ENCODE assay signal across 22 mouse cellular contexts in the genomic region with DNA sequence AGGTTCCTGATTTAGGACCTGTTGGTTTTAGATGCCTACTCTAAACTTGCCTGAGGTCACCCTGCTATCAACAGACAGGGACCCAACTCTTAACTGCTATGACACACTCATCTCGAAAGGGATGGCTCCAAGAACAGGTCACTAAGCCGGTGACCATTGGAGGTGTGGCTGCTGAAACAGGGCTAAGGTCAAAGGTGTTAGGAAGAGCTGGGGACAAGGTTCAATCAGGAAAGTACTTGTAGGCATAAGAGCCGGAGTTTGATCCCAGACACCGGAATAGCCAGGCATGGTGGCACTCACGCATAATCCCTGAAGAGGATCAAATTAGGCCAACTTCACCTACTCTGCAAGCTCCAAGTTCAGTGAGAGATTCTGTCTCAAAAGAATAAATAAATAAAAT.
"Had no signal": no experiment of that assay in that cellular context is flagged by ENCODE, and none has a peak within 500 bp of the region (broad histone marks: within the 10 kb centered on the region; RNA-seq: fewer than 3 reads in every experiment).

No protein-coding gene starts in this region.

- H3K9ac ChIP-seq: limb, embryonic 13.5 days; liver, embryonic 14.5 days; liver, postnatal 0 days; lung, embryonic 14.5 days; midbrain, embryonic 12.5 days; midbrain, embryonic 15.5 days; neural tube, embryonic 12.5 days; neural tube, embryonic 15.5 days; stomach, embryonic 15.5 days had no signal

- H3K9me3 ChIP-seq: limb, embryonic 10.5 days; limb, embryonic 13.5 days; midbrain, embryonic 12.5 days; midbrain, embryonic 15.5 days; neural tube, embryonic 12.5 days; neural tube, embryonic 15.5 days; stomach, embryonic 15.5 days had no signal

- H3K4me2 ChIP-seq: limb, embryonic 13.5 days; lung, embryonic 14.5 days; midbrain, embryonic 12.5 days; midbrain, embryonic 15.5 days; neural tube, embryonic 12.5 days; neural tube, embryonic 15.5 days; stomach, embryonic 15.5 days had no signal

- H3K27me3 ChIP-seq: limb, embryonic 13.5 days; midbrain, embryonic 12.5 days; midbrain, embryonic 15.5 days; neural tube, embryonic 12.5 days; neural tube, embryonic 15.5 days; stomach, embryonic 15.5 days had no signal

- H3K4me3 ChIP-seq: limb, embryonic 10.5 days; limb, embryonic 13.5 days; midbrain, embryonic 12.5 days; midbrain, embryonic 15.5 days; neural tube, embryonic 12.5 days; neural tube, embryonic 15.5 days; stomach, embryonic 15.5 days had no signal

- H3K4me1 ChIP-seq: limb, embryonic 13.5 days; midbrain, embryonic 12.5 days; midbrain, embryonic 15.5 days; neural tube, embryonic 12.5 days; neural tube, embryonic 15.5 days; stomach, embryonic 15.5 days had no signal

- H3K36me3 ChIP-seq: limb, embryonic 10.5 days; limb, embryonic 13.5 days; midbrain, embryonic 12.5 days; midbrain, embryonic 15.5 days; neural tube, embryonic 12.5 days; neural tube, embryonic 15.5 days; stomach, embryonic 15.5 days had no signal

- H3K27ac ChIP-seq: hindbrain, postnatal 0 days; limb, embryonic 10.5 days; limb, embryonic 13.5 days; liver, embryonic 14.5 days; macrophage; midbrain, embryonic 12.5 days; midbrain, embryonic 15.5 days; neural tube, embryonic 12.5 days; neural tube, embryonic 15.5 days; stomach, embryonic 15.5 days had no signal

- DNase-seq: kidney, adult 18-20 months; kidney, postnatal 4 days; liver; liver, postnatal 0 days; lung, embryonic 14.5 days; right cerebral cortex, adult 18-20 months; right cerebral cortex, postnatal 14 days; right cerebral cortex, postnatal 4 days; spleen, adult 18-20 months; thymus, postnatal 25 days had no signal

- ATAC-seq: hindbrain, postnatal 0 days; inflammation-experienced regulatory T-cells, adult 6 months; liver, postnatal 0 days; lung, postnatal 0 days; midbrain, embryonic 15.5 days had no signal
